Mouse (Mus musculus) liver, embryonic 13.5 days (tissue): ENCODE measurements around the gene Lrrfip1. TPM values are rescaled to one million over a fixed set of nuclear protein-coding genes. Genes with fewer than 3 reads are reported as not detected.
A peak's percentile ranks its signal among the peaks of the same experiment; 100 is the strongest.

Experiments
- ATAC-seq: fragments of 200-750 bp; cut with Nextera tagmentation; 2 replicates; pipeline ENCODE4 v1.8.0; 2017; ENCODE audit warnings: low read depth, mild to moderate bottlenecking, moderate number of reproducible peaks, moderate library complexity
- DNase-seq: peaks from one replicate; pipeline ENCODE4 v3.0.0; 2022
- H3K27ac ChIP-seq: fragments of 300-500 bp; sonication (generic); 2 replicates; pipeline ENCODE4 v1.5.1; 2015; ENCODE audit warnings: moderate library complexity, mild to moderate bottlenecking, inconsistent platforms
- H3K27me3 ChIP-seq: fragments of 300-500 bp; sonication (generic); 2 replicates; pipeline ENCODE4 v1.6.1; 2015; ENCODE audit warnings: mild to moderate bottlenecking, inconsistent platforms
- H3K36me3 ChIP-seq: fragments of 300-500 bp; sonication (generic); 2 replicates; pipeline ENCODE4 v1.6.1; 2015; ENCODE audit warnings: mild to moderate bottlenecking, inconsistent platforms
- H3K4me1 ChIP-seq: fragments of 300-500 bp; sonication (generic); replicated peaks from 2 replicates; pipeline ENCODE4 v1.6.1; 2015; ENCODE audit warnings: inconsistent platforms
- H3K4me2 ChIP-seq: fragments of 300-500 bp; sonication (generic); 2 replicates; pipeline ENCODE4 v1.6.1; 2015; ENCODE audit warnings: inconsistent platforms, mild to moderate bottlenecking, moderate library complexity
- H3K4me3 ChIP-seq: fragments of 300-500 bp; sonication (generic); replicated peaks from 2 replicates; pipeline ENCODE4 v1.5.1; 2015; ENCODE audit warnings: mild to moderate bottlenecking, inconsistent platforms
- H3K9ac ChIP-seq: fragments of 300-500 bp; sonication (generic); 2 replicates; pipeline ENCODE4 v1.6.1; 2015; ENCODE audit warnings: mild to moderate bottlenecking, inconsistent platforms
- H3K9me3 ChIP-seq: fragments of 300-500 bp; sonication (generic); replicated peaks from 2 replicates; pipeline ENCODE4 v1.6.1; 2016; ENCODE audit warnings: inconsistent platforms
- WGBS: fragments of 180-500 bp; shearing (Covaris S2); methylation state at CpG from one replicate; pipeline ENCODE4 v1.1.7; 2015; ENCODE audit not compliant: insufficient replicate concordance; 5-methylcytosine and 5-hydroxymethylcytosine counted together
- polyA plus RNA-seq: library from polyadenylated mRNA; unstranded; fragments of >200 nt; fragmentation: Nextera tagmentation; extraction: Ambion mirVana; gene quantifications from 2 replicates; pipeline ENCODE4 v1.2.1, GENCODE M21; 2015

Gene Lrrfip1
- 12.9 and 15.9 TPM in 2 replicates for polyA plus RNA-seq

- Histone ChIP-seq H3K9me3 (0 out of 2 replicates have a peak, but pooled peaks cover 5% of the 10 kb centered on the region), H3K36me3 (no peaks in the 10 kb centered on the region), H3K9ac (peak within 1 kb of the TSS; percentile 66), H3K4me2 (peak within 1 kb of the TSS; percentile 78), H3K4me3 (peak within 1 kb of the TSS; percentile 64), H3K27ac (no peak within 1 kb of the TSS), H3K27me3 (peaks cover 36% of the 10 kb centered on the region), H3K4me1 (peaks cover 15% of the 10 kb centered on the region)
- ATAC-seq (peak; percentile 41; the same call in 1 of the 2 replicates), DNase-seq (no peak)
- WGBS: 2% methylated on average over 59 of the region's 59 CpGs
These were observed at the start of gene Lrrfip1 for GRCm38 (mm10) chr1:90998268-90998890. TSS of gene Lrrfip1 (plus strand) at chr1:90998737.

- DNase-seq (no peak), ATAC-seq (no peak)
- Histone ChIP-seq H3K4me1 (peaks cover 30% of the 10 kb centered on the region), H3K9ac (no peak overlapping the region), H3K27ac (no peak overlapping the region; the same call in 1 of the 2 replicates), H3K9me3 (no peaks in the 10 kb centered on the region), H3K4me3 (no peak overlapping the region), H3K4me2 (no peak overlapping the region), H3K36me3 (no peaks in the 10 kb centered on the region), H3K27me3 (no peaks in the 10 kb centered on the region)
- 18% methylated on average over 9 of the region's 9 CpGs for WGBS
These were observed 49.2 kb upstream of the Lrrfip1 start for GRCm38 (mm10) chr1:90949309-90949708.

- no peak overlapping the region for H3K9ac ChIP-seq
- peaks cover 26% of the 10 kb centered on the region for H3K4me1 ChIP-seq
- ATAC-seq (peak; percentile 61), DNase-seq (peak; percentile 46)
- H3K27ac ChIP-seq: peak overlapping the region; percentile 30; the same call in 1 of the 2 replicates
- no peaks in the 10 kb centered on the region for H3K27me3 ChIP-seq
- 37% methylated on average over 7 of the region's 7 CpGs for WGBS
- H3K4me3 ChIP-seq: no peak overlapping the region
- no peaks in the 10 kb centered on the region for H3K9me3 ChIP-seq
- no peak overlapping the region for H3K4me2 ChIP-seq
- no peaks in the 10 kb centered on the region for H3K36me3 ChIP-seq
These were observed 46.9 kb upstream of the Lrrfip1 start for GRCm38 (mm10) chr1:90951670-90952069.

- H3K4me2 ChIP-seq: no peak within 1 kb of the TSS
- H3K4me3 ChIP-seq: no peak within 1 kb of the TSS
- DNase-seq: no peak
- H3K27ac ChIP-seq: peak within 1 kb of the TSS; percentile 30; the same call in 1 of the 2 replicates
- H3K36me3 ChIP-seq: no peaks in the 10 kb centered on the region
- H3K9me3 ChIP-seq: no peaks in the 10 kb centered on the region
- no peaks in the 10 kb centered on the region for H3K27me3 ChIP-seq
- H3K9ac ChIP-seq: no peak within 1 kb of the TSS
- WGBS: 65% methylated on average over 8 of the region's 8 CpGs
- peaks cover 14% of the 10 kb centered on the region for H3K4me1 ChIP-seq
- no peak for ATAC-seq
These were observed 45.7 kb upstream of the Lrrfip1 start, which contains the start of gene Prlh for GRCm38 (mm10) chr1:90952808-90953207. TSS of gene Prlh (plus strand) at chr1:90953108.

GRCm38 (mm10) chr1:90953688-90954087, 44.8 kb upstream of the Lrrfip1 start:
- DNase-seq (no peak), ATAC-seq (no peak)
- Histone ChIP-seq H3K36me3 (no peaks in the 10 kb centered on the region), H3K9ac (no peak overlapping the region), H3K27ac (no peak overlapping the region), H3K27me3 (no peaks in the 10 kb centered on the region), H3K4me1 (peaks cover 10% of the 10 kb centered on the region; the same call in 1 of the 2 replicates), H3K9me3 (no peaks in the 10 kb centered on the region), H3K4me2 (no peak overlapping the region), H3K4me3 (no peak overlapping the region)
- 66% methylated on average over 11 of the region's 11 CpGs for WGBS

GRCm38 (mm10) chr1:90956245-90957096, 42.1 kb upstream of the Lrrfip1 start:
- Histone ChIP-seq H3K27me3 (no peaks in the 10 kb centered on the region), H3K4me3 (no peak overlapping the region), H3K36me3 (no peaks in the 10 kb centered on the region), H3K4me2 (no peak overlapping the region), H3K9me3 (no peaks in the 10 kb centered on the region), H3K4me1 (no peaks in the 10 kb centered on the region), H3K9ac (no peak overlapping the region), H3K27ac (no peak overlapping the region)
- DNase-seq: peak; percentile 20
- no peak for ATAC-seq
- 28% methylated on average over 7 of the region's 7 CpGs for WGBS

- Histone ChIP-seq H3K9ac (no peak overlapping the region), H3K36me3 (no peaks in the 10 kb centered on the region), H3K9me3 (no peaks in the 10 kb centered on the region), H3K4me3 (no peak overlapping the region), H3K27me3 (no peaks in the 10 kb centered on the region), H3K27ac (no peak overlapping the region), H3K4me2 (no peak overlapping the region), H3K4me1 (peaks cover 3% of the 10 kb centered on the region; the same call in 1 of the 2 replicates)
- no peak for DNase-seq
- no peak for ATAC-seq
- 21% methylated on average over 4 of the region's 4 CpGs for WGBS
These were observed 36.0 kb upstream of the Lrrfip1 start for GRCm38 (mm10) chr1:90962526-90962925.

- Histone ChIP-seq H3K27ac (no peak overlapping the region), H3K9ac (no peak overlapping the region), H3K4me2 (no peak overlapping the region), H3K36me3 (no peaks in the 10 kb centered on the region), H3K4me1 (peaks cover 3% of the 10 kb centered on the region; the same call in 1 of the 2 replicates), H3K27me3 (no peaks in the 10 kb centered on the region), H3K4me3 (no peak overlapping the region), H3K9me3 (no peaks in the 10 kb centered on the region)
- 49% methylated on average over 3 of the region's 3 CpGs for WGBS
- DNase-seq (no peak), ATAC-seq (no peak)
These were observed 35.5 kb upstream of the Lrrfip1 start for GRCm38 (mm10) chr1:90962994-90963393.

- no peaks in the 10 kb centered on the region for H3K9me3 ChIP-seq
- H3K9ac ChIP-seq: no peak overlapping the region
- H3K36me3 ChIP-seq: no peaks in the 10 kb centered on the region
- no peak overlapping the region for H3K4me2 ChIP-seq
- peaks cover 17% of the 10 kb centered on the region; the same call in 1 of the 2 replicates for H3K4me1 ChIP-seq
- H3K27ac ChIP-seq: no peak overlapping the region
- no peaks in the 10 kb centered on the region for H3K27me3 ChIP-seq
- 65% methylated on average over 7 of the region's 7 CpGs for WGBS
- DNase-seq: no peak
- no peak overlapping the region for H3K4me3 ChIP-seq
- ATAC-seq: no peak
These were observed 31.0 kb upstream of the Lrrfip1 start for GRCm38 (mm10) chr1:90967583-90967982.

GRCm38 (mm10) chr1:90968649-90969048, 29.9 kb upstream of the Lrrfip1 start:
- H3K4me1 ChIP-seq: peaks cover 20% of the 10 kb centered on the region; the same call in 1 of the 2 replicates

GRCm38 (mm10) chr1:90969347-90969784, 29.2 kb upstream of the Lrrfip1 start, which contains the start of gene Rab17:
TSS of gene Rab17 (minus strand) at chr1:90969661.
- Histone ChIP-seq H3K27me3 (no peaks in the 10 kb centered on the region), H3K9ac (no peak within 1 kb of the TSS), H3K9me3 (no peaks in the 10 kb centered on the region), H3K4me1 (peaks cover 20% of the 10 kb centered on the region; the same call in 1 of the 2 replicates), H3K4me3 (peak within 1 kb of the TSS; percentile 38), H3K36me3 (no peaks in the 10 kb centered on the region), H3K27ac (no peak within 1 kb of the TSS), H3K4me2 (peak within 1 kb of the TSS; percentile 38)
- WGBS: 23% methylated on average over 9 of the region's 9 CpGs
- DNase-seq (no peak), ATAC-seq (peak; percentile 29)

More at GRCm38 (mm10) chr1:90968649-90969048, 29.9 kb upstream of the Lrrfip1 start:
- H3K4me3 ChIP-seq: peak overlapping the region; percentile 38; the same call in 1 of the 2 replicates
- no peaks in the 10 kb centered on the region for H3K9me3 ChIP-seq
- H3K9ac ChIP-seq: no peak overlapping the region
- no peak for ATAC-seq
- DNase-seq: no peak
- H3K27ac ChIP-seq: no peak overlapping the region
- no peaks in the 10 kb centered on the region for H3K36me3 ChIP-seq
- no peaks in the 10 kb centered on the region for H3K27me3 ChIP-seq
- peak overlapping the region; percentile 38 for H3K4me2 ChIP-seq
- WGBS: 41% methylated on average over 4 of the region's 4 CpGs
